Mouse (Mus musculus) G1E (cell line): ENCODE measurements around the gene Fgd5.

Experiments used
- CTCF ChIP-seq: IDR thresholded peaks from 2 replicates; pipeline ENCODE4 v1.5.1; 2012; ENCODE audit warnings: low read depth, low read length, inconsistent platforms, mixed read lengths
- TAL1 ChIP-seq: conservative IDR thresholded peaks from 2 replicates; pipeline ENCODE4 v1.6.1; 2012; ENCODE audit warnings: low read depth, low read length, inconsistent platforms, mixed read lengths

- TF ChIP-seq CTCF, result no peak
- TF ChIP-seq TAL1, result no peak
Measured at GRCm38 (mm10) chr6:91996072-91996471, 17.4 kb downstream of the Fgd5 start.
